Mouse (Mus musculus): ENCODE results near the gene Slc2a1.

Slc2a1 gene

DNA sequence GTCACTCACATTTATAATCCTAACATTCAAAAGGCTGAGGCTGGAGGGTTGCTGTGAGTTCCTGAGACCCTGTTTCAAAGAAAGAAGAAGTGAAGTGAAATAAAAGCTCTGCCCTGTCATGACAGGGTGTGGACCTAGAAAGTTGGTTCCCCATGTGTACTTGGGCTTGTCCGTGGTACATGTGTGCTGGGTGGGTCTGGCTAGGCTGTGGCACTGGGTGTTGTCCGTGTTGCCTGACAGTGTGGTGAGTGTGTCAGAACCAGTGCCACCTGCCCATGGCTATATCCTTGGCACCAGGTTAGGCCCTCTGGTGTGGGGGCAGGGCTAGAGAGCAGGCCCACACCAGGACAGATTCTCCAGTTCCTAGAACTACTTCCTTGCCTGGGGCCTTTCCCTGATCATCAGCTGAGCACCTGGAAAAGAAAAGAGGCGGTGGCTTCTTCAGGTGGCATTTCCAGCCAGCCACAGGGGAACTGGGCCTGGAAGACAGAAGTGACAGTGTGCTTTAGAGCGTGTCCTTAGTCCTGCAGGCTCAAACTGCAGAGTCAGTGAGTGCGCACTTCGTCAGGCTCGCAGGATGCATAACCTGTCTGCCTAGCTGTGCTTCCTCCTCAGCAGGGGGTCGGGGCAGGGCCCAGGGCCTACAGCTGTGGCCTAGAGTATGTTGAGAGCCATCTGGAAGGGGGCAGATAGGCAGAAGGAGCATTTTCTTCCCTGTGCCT, 22.8 kb downstream of the Slc2a1 start:
- no peak for DNase-seq

DNA sequence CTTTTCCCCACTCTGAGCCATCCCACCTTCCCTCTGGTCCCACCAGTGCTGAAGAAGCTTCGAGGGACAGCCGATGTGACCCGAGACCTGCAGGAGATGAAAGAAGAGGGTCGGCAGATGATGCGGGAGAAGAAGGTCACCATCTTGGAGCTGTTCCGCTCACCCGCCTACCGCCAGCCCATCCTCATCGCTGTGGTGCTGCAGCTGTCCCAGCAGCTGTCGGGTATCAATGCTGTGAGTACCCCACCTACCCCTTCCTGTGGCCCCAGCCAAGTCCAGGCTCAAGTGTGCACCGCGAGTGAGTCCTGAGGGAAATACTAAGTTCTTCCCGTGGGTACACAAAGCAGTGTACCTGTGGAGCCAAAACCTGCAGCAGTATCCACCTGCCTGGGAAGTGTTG, 24.8 kb downstream of the Slc2a1 start:
- no peak for DNase-seq

DNA sequence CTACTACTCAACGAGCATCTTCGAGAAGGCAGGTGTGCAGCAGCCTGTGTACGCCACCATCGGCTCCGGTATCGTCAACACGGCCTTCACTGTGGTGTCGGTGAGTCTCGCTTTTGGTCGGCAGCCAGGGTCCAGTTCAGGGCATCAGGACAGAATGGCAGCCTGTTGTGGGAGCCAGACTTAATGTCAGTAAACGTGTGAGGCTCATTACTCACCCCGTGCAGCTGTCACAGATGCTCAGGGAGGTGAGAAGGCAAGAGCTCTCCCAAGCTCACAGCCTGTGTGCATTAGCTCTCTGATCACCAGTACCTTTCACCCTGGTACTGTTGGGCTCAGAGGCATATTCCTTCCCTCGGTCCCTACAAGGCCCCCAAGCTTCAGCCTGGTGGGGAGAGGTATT, 25.3 kb downstream of the Slc2a1 start:
- no peak for DNase-seq

DNA sequence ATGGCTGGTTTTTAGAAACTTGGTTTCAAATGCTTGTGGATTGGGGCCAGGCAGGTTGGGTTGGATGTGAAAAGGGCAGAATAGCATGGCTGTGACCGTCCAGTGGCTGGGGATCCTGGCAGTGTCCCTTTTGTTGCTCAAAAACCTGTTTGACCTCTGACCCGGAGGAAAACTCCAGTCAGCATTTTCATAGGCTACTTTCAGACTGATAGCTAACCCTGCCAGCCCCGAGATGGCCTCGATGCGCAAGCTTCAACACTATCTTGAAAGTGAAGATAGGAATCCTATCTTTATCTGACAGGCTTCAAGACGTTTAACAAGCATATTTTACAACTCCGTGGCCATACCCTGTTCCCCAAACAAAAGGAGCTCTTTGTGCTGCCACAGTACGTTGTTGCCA, 28.8 kb downstream of the Slc2a1 start:
- no peak for DNase-seq

DNA sequence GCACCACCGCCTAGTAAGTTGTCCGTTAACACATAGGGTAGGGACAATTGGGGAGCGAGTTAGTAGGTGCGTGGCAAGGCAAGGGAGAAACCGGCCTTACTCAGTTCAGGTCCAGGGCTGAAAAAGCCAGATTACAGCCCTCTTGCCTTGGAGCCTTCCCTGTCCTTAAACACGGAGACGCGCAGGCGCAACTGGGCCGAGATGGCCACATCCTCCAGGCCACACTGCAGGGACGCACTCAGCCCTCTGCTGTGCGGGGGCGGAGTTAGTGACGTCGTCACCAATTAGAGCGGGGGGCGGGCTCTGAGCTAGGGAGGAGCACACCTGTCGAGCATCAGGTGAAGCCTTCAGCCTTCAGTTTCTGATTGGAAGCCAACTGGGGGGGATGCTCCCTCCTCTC, 29.7 kb downstream of the Slc2a1 start:
- DNase-seq, result peak; percentile 76

DNA sequence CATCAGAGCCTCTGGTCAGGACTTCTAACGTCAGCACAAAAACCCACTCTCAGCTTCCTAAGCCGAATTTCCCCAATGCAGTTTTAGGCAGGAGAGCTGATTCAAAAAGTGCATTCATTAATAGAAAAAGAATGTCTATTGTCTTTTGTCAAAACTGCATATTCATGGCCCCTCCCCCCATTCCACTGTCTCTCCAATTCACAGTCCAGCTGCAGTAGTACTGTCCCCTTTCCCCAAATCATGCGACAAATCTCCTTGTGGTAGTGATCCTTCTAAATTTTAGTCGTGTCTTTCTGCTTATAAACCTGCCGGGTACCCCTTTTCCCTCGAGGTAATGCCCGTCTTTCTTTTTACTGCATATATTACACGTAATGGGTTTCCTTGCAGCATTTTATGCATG, 30.3 kb downstream of the Slc2a1 start:
- peak; percentile 62 for DNase-seq

DNA sequence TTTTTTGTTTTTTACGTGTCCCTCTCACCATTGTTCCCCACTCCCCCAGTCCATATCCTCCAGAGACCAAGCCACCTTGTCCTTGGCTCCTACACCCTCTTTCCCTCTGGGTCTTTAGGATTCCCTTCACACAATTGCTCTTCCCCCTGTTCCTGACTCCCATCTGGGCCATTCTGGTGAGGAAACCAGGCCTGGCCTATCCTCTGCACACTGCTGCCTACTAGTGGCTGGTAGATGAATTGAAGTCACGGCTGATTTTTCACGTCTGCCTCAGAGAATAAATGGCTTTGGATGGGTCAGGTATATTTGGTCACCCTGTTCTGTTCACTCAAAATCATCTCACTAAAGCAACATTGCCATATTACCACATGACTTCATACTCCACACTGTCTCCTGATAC, 31.6 kb downstream of the Slc2a1 start:
- DNase-seq, result no peak

DNA sequence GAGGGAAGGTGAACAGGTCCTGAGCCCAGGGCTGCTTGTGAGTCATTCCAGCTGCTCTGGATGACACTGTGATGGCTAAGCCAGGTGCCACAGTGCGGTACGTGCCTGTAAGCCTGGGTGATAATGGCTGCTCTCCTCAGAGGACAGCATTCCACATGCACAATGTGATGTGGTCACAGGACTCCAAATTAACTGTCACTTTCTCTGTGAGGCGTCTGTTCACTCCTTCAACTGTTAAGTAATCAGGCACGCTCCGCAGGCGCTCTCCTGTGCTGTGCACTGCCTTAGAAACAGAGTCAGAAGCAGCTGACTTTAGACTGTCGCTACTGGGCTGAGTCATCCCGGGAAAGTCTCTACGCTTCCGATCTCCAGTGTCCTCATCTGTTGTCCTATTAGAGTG, 32.7 kb downstream of the Slc2a1 start:
- DNase-seq, result no peak

DNA sequence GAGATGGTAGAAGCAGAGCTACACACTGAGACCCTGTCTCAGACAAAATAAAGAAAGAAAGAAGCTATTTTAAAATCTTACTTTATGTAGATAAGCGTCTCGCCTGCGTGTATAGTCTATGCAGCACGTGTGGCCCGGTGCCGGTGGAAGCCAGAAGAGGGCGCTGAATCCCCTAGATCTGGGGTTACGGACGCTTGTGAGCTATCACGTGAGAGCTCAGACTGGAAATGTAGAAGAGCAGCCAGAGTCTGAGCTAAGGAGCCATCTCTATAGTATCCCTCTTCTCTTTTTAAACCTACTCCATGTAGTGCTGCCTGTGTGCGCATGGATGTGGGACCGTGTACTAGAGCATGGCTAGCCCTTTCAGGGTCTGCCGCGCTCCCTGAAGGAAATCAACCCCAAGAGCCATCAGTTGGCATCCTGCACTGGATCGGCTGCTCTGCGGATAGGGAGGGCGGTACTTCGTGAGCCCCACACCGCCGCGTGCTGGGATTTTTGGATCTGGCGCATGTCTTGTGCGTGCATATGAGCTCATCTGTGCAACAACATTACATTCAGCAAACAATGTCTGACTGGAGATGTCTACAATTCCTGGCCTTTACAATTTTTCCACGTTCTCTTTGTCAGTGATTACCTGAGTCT, 33.8 kb downstream of the Slc2a1 start:
- DNase-seq, result no peak

DNA sequence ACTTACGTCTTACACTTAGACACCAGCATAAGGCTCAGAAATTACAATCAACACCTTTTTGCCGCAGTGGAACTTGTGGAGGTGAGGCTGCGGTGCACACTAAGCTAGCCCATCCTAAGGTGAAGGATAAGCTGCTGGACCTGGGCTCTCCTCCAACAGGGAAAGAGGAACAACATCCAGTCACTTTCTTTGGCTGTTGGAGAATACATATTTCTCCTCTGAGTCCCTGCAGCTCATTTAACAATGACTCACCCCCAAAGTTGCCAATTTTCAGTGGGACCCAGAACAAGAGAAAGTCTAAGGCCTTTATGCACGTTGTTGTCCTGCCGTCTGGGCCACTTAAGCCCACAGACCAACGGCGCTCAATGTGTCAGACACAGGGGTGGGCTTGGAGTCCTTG, 38.3 kb downstream of the Slc2a1 start:
- no peak for DNase-seq

DNA sequence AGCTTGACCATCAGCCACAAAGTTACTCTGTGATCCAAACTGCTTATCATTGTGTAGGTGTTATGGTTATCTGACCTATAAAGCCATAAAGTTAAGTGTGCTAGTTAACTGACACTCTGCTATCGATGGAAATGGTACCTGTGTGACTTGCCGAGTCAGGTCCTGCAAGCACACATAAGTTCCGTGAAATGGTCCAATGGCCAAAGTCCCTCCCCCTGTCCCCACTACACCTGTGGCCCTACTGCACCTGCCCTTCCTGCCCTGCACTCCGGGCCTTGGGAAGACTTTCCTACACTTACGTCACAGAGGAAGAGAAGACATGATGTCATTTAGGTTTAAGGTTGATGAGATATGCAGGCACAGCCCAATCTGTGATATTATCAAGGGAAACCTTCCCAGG, 38.8 kb downstream of the Slc2a1 start:
- DNase-seq, result no peak

DNA sequence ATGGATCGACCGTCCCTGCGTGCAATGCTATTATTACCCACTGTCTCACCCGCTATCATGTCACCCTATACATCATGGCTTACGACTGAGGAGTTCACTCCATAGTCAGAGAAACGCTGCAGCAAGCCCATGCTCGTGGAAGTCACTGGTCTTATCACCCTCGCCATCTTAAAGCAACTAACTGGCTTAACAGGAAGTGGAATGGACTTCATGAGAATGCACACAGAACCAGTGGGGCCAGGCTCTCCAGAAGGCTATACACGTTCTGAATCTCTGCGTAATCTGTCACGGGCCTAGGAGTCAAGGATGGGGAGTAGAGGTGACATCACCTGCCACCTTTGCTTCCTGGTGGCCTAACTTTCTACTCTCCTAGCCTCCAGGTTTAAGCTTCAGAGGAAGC, 40.2 kb downstream of the Slc2a1 start:
- no peak for DNase-seq

DNA sequence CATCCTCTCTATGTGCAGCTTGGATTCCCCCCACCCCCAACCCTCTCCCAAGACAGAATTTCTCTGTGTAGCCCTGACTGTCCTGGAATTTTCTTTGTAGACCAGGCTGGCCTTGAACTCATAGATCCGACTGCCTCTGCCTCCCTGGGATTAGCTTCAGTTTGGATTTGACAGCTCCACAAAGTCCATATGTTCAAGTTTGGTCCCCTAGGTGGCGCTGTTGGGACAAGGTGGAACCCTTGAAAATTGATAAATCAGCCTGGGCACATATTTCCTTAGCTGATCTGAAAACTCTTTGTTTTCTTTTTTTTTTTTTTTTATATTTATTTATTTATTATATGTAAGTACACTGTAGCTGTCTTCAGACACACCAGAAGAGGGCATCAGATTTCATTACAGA, 48.7 kb downstream of the Slc2a1 start:
- DNase-seq, result no peak

DNA sequence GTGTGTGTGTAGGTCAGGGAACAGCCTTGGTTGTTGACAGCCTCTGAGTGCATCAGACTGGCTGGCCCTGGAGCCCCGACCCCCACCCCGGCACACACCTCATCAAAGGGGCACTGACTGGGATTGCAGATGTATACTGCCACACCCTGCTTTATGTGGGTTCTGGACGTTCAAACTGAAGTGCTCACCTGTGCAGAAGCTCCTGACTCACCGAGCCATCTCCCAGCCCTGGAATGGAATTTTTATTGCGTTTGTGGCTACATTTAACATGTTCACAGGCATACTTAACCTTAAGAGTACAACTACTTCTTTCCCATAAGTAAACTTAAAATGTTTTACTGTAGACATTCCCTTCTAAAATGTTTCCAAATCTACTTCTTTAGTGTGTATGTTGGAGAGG, 49.4 kb downstream of the Slc2a1 start:
- DNase-seq, result no peak

DNA sequence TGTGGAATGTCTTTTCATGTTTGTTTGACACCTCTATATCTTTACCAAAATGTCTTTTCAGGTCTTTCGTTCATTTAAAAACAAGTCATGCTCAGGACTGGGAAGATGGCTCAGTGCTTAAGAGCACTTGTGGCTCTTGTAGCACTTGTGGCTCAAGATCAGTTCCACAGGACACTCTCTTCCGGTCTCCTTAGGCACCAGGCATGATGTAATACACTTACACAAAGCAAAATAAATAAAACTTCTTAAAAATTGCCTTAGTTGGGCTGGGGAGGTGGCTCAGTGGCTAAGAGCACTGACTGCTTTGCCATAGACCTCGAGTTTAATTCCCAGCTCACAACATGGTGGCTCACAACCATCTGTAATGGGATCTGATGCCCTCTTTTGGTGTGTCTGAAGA, 52.8 kb downstream of the Slc2a1 start:
- DNase-seq, result no peak

DNA sequence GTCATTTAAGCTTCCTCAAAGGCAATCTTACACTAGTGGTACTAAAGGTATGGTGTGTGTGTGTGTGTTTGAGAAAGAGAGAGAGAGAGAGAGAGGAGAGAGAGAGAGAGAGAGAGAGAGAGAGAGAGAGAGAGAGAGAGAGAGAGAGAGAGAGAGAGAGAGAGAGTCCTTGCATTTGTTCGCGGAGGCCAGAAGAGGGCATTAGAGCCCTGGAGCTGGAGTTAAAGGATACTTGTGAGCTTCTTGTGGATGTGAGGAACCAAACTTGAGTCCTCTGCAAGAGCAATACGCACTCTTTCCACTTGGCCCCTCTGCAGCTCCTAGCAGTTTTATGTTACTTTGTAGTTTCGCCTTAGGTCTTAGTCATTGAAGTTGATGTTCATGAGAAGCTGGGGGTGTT, 54.5 kb downstream of the Slc2a1 start:
- no peak for DNase-seq

DNA sequence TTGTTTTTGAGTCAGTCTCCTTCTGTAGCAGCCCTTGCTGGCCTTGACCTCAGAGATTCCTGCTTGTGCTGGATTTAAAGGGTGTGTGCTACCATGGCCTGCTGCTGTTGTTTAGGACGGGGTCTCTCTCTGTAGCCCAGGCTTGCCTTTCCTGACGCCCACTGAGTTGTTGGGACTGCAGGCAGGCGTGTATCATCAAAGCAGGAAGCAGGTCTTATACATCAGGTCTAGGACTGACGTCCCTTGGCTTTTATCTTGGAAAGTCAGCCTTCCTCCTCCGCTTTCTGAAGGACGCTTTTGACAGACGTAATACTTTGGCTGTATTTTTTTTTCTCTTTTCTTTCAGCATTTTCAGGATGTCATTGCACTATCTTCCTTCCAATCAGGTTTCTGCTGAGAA, 57.4 kb downstream of the Slc2a1 start:
- DNase-seq, result no peak

DNA sequence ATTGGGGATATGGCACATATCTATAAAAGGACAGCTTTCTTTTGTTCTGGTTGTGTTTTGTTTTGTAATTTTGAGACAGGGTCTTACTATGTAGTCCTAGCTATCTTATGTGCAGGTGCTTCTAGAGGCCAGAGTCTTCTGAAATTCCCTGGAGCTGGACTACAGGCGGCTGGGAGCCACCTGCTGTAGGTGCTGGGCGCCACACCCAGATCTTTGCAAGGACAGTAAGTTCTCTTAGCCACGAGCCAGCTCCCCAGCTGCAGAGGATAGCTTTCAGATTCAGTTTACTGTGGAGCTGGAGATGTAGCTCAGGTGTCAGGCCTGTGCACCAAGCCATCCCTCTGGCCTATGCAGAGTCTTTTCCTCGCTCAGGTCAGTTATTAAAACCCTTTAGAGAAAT, 58.6 kb downstream of the Slc2a1 start:
- no peak for DNase-seq

DNA sequence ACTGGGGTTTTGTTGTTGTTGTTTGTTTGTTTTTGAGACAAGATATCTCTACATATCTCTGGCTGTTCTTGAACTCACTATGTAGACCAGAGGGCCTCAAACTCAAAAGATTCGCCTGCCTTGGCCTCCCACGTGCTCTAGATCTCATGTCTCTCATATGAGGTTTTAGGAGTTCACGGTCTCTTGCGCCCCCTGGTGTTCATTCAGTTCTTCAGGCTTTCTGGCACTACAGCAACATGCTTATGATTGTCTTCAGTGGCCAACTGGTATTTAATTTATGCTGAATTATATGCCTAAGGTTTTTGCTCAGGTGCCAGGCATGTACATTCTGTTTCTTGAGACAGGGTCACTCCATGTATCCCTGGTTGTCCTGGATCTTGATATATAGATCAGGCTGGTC, 59.2 kb downstream of the Slc2a1 start:
- DNase-seq, result peak; percentile 86

DNA sequence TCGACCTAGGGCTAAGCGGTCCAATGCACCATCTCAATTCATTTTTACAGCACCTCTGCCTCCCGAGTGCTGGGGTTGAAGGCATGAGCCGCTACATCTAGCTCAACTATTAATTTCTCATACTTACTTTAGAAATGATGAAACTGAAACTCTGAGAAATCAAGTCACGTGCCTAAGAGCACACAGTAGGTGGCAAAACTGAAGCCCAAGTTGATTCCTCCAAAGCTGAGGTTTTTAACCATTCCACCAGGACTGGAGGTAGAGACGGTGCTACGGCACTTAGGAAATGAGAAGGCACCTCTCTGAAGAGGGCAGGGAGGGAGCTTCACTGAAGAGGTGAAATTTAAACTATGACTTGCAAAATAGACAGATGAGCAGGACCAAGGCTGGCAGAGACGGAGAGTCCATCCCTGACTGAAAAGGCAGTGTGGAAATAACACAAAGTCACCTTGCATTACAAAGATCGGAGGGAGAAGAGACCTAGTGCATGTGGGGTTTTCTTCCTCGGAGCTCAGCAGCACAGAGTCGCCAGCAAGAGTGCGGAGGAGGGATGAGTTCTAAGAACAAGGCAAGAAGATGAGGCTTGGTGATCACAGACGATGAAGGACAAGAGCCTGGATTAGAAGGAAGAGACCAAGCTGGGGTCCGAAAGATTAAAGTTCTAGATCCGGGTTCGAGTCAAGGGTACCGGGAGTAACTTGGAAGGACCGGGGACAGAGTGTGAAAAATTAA, 64.6 kb downstream of the Slc2a1 start:
- no peak for DNase-seq

DNA sequence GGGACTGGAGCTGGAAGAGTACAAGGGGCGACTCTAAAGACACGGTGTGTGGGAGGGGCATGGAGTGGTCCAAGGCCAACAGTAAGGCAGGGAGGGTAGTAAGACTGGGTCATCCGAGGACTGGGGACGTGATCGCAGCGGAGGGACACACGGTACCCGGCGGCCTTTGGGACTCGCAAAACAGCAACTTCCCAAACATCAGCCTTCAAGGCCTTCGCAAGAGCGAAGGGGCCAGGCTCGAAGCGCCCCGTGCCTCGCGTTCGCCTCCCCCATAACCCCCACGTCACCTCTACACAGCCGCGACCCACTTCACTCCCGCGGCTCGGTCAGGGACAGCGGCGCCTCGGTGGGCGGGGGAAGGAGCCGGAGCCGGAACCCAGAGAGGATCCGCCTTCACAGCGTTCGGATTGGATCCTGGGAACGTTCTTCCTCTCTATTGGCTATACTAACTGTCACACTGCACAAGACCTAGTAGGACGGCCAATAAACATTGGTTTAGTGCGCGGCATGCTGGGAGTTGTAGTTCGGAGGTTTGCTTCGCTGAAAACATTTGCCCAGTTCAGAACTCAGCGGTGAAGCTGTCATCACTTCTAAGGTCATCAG, 65.4 kb downstream of the Slc2a1 start, which contains the start of gene Zfp691:
Zfp691 (minus strand) TSS at position 345 of the 603 bp plus-strand sequence.
- DNase-seq, result peak; percentile 97

DNA sequence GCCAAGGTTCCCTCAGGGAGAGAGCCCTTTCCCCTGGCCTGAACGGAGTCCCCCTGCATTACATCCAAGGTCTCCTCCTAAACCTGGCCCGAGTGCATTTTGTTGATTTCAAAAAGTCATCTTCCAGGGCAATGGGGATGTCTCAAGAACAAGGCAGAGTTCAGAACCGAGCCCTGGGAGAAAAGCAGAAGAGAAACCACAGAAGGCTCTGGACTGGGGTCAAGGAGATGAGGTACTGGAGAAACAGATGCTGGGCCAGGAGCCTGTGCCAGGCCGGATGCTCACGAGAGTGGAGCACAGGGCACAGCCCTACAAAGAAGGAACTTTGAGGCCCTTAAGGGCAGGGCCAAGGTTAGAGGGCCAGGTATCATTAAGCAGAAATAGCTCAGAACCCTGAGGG, 69.2 kb downstream of the Slc2a1 start:
- peak; percentile 73 for DNase-seq

DNA sequence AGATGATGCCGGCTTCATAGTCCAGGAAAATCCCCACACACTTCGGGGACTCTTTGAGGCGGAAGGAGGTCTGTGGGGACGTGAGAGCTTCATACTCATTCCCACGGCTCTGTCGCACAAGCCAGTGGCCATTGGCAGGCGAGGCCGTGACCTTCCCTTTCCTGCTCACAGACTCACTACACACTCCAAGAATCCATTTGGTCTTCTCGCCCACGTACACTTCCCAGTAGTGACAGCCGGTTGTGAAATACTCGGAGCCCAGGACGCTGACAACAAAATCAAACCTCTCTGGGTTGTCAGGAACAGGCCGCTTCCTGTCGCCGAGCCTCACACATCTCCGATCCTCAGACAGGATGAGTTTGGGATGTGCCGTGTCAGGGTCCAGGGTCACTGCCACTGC, 69.8 kb downstream of the Slc2a1 start:
- DNase-seq, result peak; percentile 31
